Mouse (Mus musculus): ENCODE results near the gene Fam76a.

DNA sequence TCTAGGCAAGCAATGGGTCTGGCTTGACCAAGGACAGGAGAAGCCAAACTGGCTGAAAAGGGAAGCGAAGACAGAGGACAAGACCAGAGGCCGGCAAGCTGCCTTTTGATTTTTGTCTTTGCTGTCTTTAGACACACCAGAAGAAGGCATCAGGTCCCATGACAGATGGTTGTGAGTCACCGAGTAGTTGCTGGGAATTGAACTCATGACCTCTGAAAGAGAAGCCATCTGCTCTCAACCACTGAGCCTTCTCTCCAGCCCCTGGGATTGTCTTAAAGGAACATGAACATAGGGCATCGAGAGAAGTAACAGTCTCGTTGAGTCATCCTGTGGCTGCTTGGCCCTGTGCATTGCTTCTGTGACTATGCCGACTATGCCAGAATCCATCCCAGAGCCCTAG is 49.2 kb upstream of the Fam76a start:
- TF ChIP-seq CTCF (IDR thresholded peaks at IDR 0.05; ENCODE audit: extremely low read depth, insufficient read length, insufficient replicate concordance, low read depth, low read length) (no peak), POLR2A (IDR thresholded peaks at IDR 0.05; ENCODE audit: low read depth, low read length) (no peak)
